Mouse (Mus musculus) kidney, postnatal 4 days (tissue): ENCODE measurements around the gene Cdk5rap3.

Experiments
- DNase-seq, 2 experiments: peaks; one replicate each; pipeline ENCODE4 v3.0.0; 2021; ENCODE audit warnings: mixed read lengths in 2 of 2

Gene Cdk5rap3

GRCm38 (mm10) chr11:96933562-96934276 lies 17.4 kb upstream of the Cdk5rap3 start:
- peak; percentile 27 to 52 for DNase-seq

GRCm38 (mm10) chr11:96931327-96932062 lies 15.2 kb upstream of the Cdk5rap3 start:
- DNase-seq = peak; percentile 63 to 71

GRCm38 (mm10) chr11:96929766-96930331 lies 13.6 kb upstream of the Cdk5rap3 start:
- DNase-seq = peak; percentile 66 to 75

- DNase-seq = peak; percentile 68 to 79
Measured at GRCm38 (mm10) chr11:96929096-96929765, 12.9 kb upstream of the Cdk5rap3 start.

- peak; percentile 57 to 75 for DNase-seq
Measured at GRCm38 (mm10) chr11:96928691-96929090, 12.4 kb upstream of the Cdk5rap3 start.

- DNase-seq = no peak
Measured at GRCm38 (mm10) chr11:96928088-96928487, 11.8 kb upstream of the Cdk5rap3 start, which contains the start of gene Prr15l. Gene Prr15l, plus strand, starts transcription at chr11:96928104.

GRCm38 (mm10) chr11:96926587-96926986 lies 10.3 kb upstream of the Cdk5rap3 start:
- DNase-seq = no peak

- no peak for DNase-seq
Measured at GRCm38 (mm10) chr11:96925469-96926148, 9.3 kb upstream of the Cdk5rap3 start.

GRCm38 (mm10) chr11:96924861-96925260 lies 8.6 kb upstream of the Cdk5rap3 start:
- DNase-seq = no peak

GRCm38 (mm10) chr11:96919003-96919402 lies 2.7 kb upstream of the Cdk5rap3 start:
- no peak for DNase-seq

GRCm38 (mm10) chr11:96917415-96917814 lies 1.1 kb upstream of the Cdk5rap3 start:
- no peak for DNase-seq

- DNase-seq = no peak
Measured at GRCm38 (mm10) chr11:96916885-96917396, 645 bp upstream of the Cdk5rap3 start.

- DNase-seq = no peak
Measured at GRCm38 (mm10) chr11:96912682-96913081, 3.6 kb downstream of the Cdk5rap3 start.

- DNase-seq = peak; percentile 83 to 89
Measured at GRCm38 (mm10) chr11:96910003-96910402, 6.3 kb downstream of the Cdk5rap3 start.

- no peak for DNase-seq
Measured at GRCm38 (mm10) chr11:96908594-96908993, 7.7 kb downstream of the Cdk5rap3 start.

- DNase-seq = no peak
Measured at GRCm38 (mm10) chr11:96906431-96907161, 9.7 kb downstream of the Cdk5rap3 start.

GRCm38 (mm10) chr11:96902639-96903635 lies 13.4 kb downstream of the Cdk5rap3 start:
- DNase-seq = peak; percentile 50 to 67

- DNase-seq = no peak
Measured at GRCm38 (mm10) chr11:96901332-96901731, 15.0 kb downstream of the Cdk5rap3 start.

- no peak for DNase-seq
Measured at GRCm38 (mm10) chr11:96899449-96900306, 16.6 kb downstream of the Cdk5rap3 start.
